Mouse (Mus musculus): ENCODE data around the gene Fgfr2.

DNA sequence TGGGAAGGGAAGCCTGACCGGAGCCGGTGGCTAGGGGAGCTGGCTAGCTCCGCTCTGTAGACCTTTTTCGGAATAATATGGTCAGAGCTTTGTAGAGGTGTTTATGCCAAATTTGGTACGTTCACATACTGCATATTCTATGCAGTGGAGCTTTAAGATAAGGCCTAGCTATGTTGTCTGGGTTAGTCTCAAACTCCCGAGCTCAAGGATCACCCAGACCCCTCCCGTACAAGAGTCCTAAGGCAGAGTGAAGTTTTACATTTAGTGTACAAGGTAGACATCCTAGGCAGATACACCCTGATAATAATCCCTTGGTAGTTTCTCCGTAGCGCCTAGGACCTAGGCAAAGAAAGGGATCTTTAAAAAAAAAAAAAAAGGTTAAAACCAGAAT is 1751.7 kb downstream of the Fgfr2 start:
- TF ChIP-seq ZC3H11A (IDR thresholded peaks at IDR 0.05; ENCODE audit: borderline replicate concordance, low read depth, low read length) = no peak
- no peak for TF ChIP-seq MAFK (IDR thresholded peaks at IDR 0.05; ENCODE audit: insufficient read depth, low read depth, low read length)
- TF ChIP-seq ZNF384 (IDR thresholded peaks at IDR 0.05; ENCODE audit: low read depth, low read length) = no peak
